Mouse (Mus musculus) granulocyte monocyte progenitor cell, adult 5-6 weeks (primary cell): ENCODE data around the gene Mt2. TPM values are rescaled to one million over a fixed set of nuclear protein-coding genes. Genes with fewer than 3 reads are reported as not detected.

Experiments used
- ATAC-seq: replicated peaks from 2 replicates; pipeline ENCODE4 v1.8.0; 2016; ENCODE audit warnings: mild to moderate bottlenecking, moderate TSS enrichment, inconsistent platforms; ENCODE audit not compliant: poor library complexity, severe bottlenecking
- total RNA-seq, 2 experiments: library from RNA; stranded (forward) in 1 of 2; stranded (reverse) in 1 of 2; fragments of 200-712, 200-1000 nt in 1 of 2; fragments of >200 nt in 1 of 2; fragmentation: Nextera tagmentation in 1 of 2; gene quantifications; 2 replicates each; pipeline ENCODE4 v1.2.3; 2014 to 2017

Mt2 gene
- total RNA-seq, 2 experiments from 2014 or later, result 0.82 to 3.9 TPM

- no peak for ATAC-seq
Measured at GRCm38 (mm10) chr8:94192926-94193325, 20.5 kb downstream of the Mt2 start.

- no peak for ATAC-seq
Measured at GRCm38 (mm10) chr8:94194591-94195223, 22.2 kb downstream of the Mt2 start.

GRCm38 (mm10) chr8:94199202-94199869, 26.9 kb downstream of the Mt2 start:
- ATAC-seq, result peak; percentile 87

- no peak for ATAC-seq
Measured at GRCm38 (mm10) chr8:94204043-94204442, 31.6 kb downstream of the Mt2 start.

GRCm38 (mm10) chr8:94205736-94206135, 33.3 kb downstream of the Mt2 start:
- ATAC-seq, result peak; percentile 100

GRCm38 (mm10) chr8:94206256-94206655, 33.8 kb downstream of the Mt2 start:
- ATAC-seq, result no peak

GRCm38 (mm10) chr8:94207491-94207890, 35.0 kb downstream of the Mt2 start:
- no peak for ATAC-seq

- ATAC-seq, result no peak
Measured at GRCm38 (mm10) chr8:94209639-94210038, 37.2 kb downstream of the Mt2 start.

- no peak for ATAC-seq
Measured at GRCm38 (mm10) chr8:94210225-94210624, 37.8 kb downstream of the Mt2 start.

- ATAC-seq, result no peak
Measured at GRCm38 (mm10) chr8:94213819-94214218, 41.4 kb downstream of the Mt2 start.

GRCm38 (mm10) chr8:94214252-94215173, 42.0 kb downstream of the Mt2 start, which contains the start of gene Nup93:
Gene Nup93, plus strand, starts transcription at chr8:94214564.
- ATAC-seq, result peak; percentile 95

Other genes with a start within 250 kb of the Mt2 start
- 32.8 and 34.2 TPM in 2 replicates for gene Amfr, start 159.8 kb upstream of the Mt2 start, total RNA-seq (2014; fragmentation: Nextera tagmentation)
- 55.4 and 73.8 TPM in 2 replicates for gene Amfr, start 159.8 kb upstream of the Mt2 start, total RNA-seq (2017)
- gene Nudt21, start 135.6 kb upstream of the Mt2 start, total RNA-seq (2014; fragmentation: Nextera tagmentation), result 115 and 133 TPM in 2 replicates
- 140 and 162 TPM in 2 replicates for gene Nudt21, start 135.6 kb upstream of the Mt2 start, total RNA-seq (2017)
- 36.1 and 38.6 TPM in 2 replicates for gene Ogfod1, start 135.5 kb upstream of the Mt2 start, total RNA-seq (2014; fragmentation: Nextera tagmentation)
- 19.7 and 21.8 TPM in 2 replicates for gene Ogfod1, start 135.5 kb upstream of the Mt2 start, total RNA-seq (2017)
- 3.8 and 17.6 TPM in 2 replicates for gene Bbs2, start 73.7 kb upstream of the Mt2 start, total RNA-seq (2014; fragmentation: Nextera tagmentation)
- 5.1 and 15.6 TPM in 2 replicates for gene Bbs2, start 73.7 kb upstream of the Mt2 start, total RNA-seq (2017)
- not detected in 2 replicates for gene Mt4, start 35.5 kb upstream of the Mt2 start, total RNA-seq (2014; fragmentation: Nextera tagmentation)
- not detected in 2 replicates for gene Mt4, start 35.5 kb upstream of the Mt2 start, total RNA-seq (2017)
- gene Mt3, start 20.1 kb upstream of the Mt2 start, total RNA-seq (2014; fragmentation: Nextera tagmentation), result not detected in 2 replicates
- gene Mt3, start 20.1 kb upstream of the Mt2 start, total RNA-seq (2017), result not detected in 2 replicates
- gene Mt1, start 6.4 kb downstream of the Mt2 start, total RNA-seq (2014; fragmentation: Nextera tagmentation), result 120 and 175 TPM in 2 replicates
- 233 and 290 TPM in 2 replicates for gene Mt1, start 6.4 kb downstream of the Mt2 start, total RNA-seq (2017)
- gene Nup93, start 41.9 kb downstream of the Mt2 start, total RNA-seq (2014; fragmentation: Nextera tagmentation), result 38.9 and 45.1 TPM in 2 replicates
- 45.5 and 46.0 TPM in 2 replicates for gene Nup93, start 41.9 kb downstream of the Mt2 start, total RNA-seq (2017)
- gene Slc12a3, start 156.5 kb downstream of the Mt2 start, total RNA-seq (2014; fragmentation: Nextera tagmentation), result not detected in 2 replicates
- 0.26 TPM in 1 of 2 replicates, not detected in the other for gene Slc12a3, start 156.5 kb downstream of the Mt2 start, total RNA-seq (2017)
- 81.6 and 83.0 TPM in 2 replicates for gene Herpud1, start 213.8 kb downstream of the Mt2 start, total RNA-seq (2014; fragmentation: Nextera tagmentation)
- gene Herpud1, start 213.8 kb downstream of the Mt2 start, total RNA-seq (2017), result 80.3 and 95.4 TPM in 2 replicates